Mouse (Mus musculus) cerebellum, adult 2 months (tissue): ENCODE results near the gene Dst.

Experiments used
- CTCF ChIP-seq: fragments of 200-500 bp; IDR thresholded peaks from 2 replicates; pipeline ENCODE4 v1.5.1; 2011; ENCODE audit warnings: low read depth, mild to moderate bottlenecking, control low read depth, low read length, moderate library complexity, borderline replicate concordance; ENCODE audit not compliant: insufficient read depth
- POLR2A ChIP-seq: fragments of 200-500 bp; IDR thresholded peaks from 2 replicates; pipeline ENCODE4 v1.6.1; 2011; ENCODE audit warnings: low read length, control low read depth, borderline replicate concordance; ENCODE audit not compliant: insufficient read depth

DNA sequence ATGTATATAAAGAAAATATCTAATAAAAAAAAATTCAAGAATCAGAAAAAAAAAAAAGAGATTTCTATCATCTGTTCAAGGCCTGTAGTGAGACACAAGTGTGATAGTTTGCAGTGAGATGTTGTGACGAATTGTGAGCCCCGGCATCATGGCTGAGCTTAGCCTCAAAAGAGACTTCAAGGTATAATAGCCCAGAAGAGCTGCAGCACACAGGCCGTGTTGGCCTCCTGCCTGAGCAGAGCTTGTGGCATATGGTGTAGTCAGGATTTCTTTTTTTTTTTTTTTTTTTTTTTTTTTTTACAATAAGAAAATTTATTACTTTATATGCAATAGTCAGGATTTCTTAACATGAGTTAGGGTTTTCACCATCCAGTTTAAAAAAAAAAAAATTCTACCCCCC, 191.4 kb downstream of the Dst start:
- no peak for TF ChIP-seq CTCF
- no peak for TF ChIP-seq POLR2A
